Mouse (Mus musculus) heart, embryonic 14.5 days (tissue): ENCODE results near the gene Tmem108. TPM values are rescaled to one million over a fixed set of nuclear protein-coding genes. Genes with fewer than 3 reads are reported as not detected.
A peak's percentile ranks its signal among the peaks of the same experiment; 100 is the strongest.

Experiments used
- ATAC-seq: fragments of 200-750 bp; cut with Nextera tagmentation; 2 replicates; pipeline ENCODE4 v1.8.0; 2017; ENCODE audit warnings: low read depth, moderate TSS enrichment; ENCODE audit not compliant: insufficient number of reproducible peaks, insufficient read depth, low FRiP score
- H3K27ac ChIP-seq, 2 experiments: fragments of 200-500 bp in 1 of 2; fragments of 300-500 bp in 1 of 2; sonication (generic) in 1 of 2; replicated peaks in 1 of 2; 2 replicates each; pipeline ENCODE4 v1.5.1; 2012 to 2014; ENCODE audit warnings: low read depth in 2 of 2, low read length in 2 of 2, control low read depth in 1 of 2, mild to moderate bottlenecking in 1 of 2, mixed read lengths in 1 of 2; ENCODE audit not compliant: control insufficient read depth in 1 of 2, insufficient read depth in 1 of 2
- H3K27me3 ChIP-seq: fragments of 300-500 bp; sonication (generic); 2 replicates; pipeline ENCODE4 v1.6.1; 2014; ENCODE audit warnings: mild to moderate bottlenecking, low read length, control low read depth; ENCODE audit not compliant: control insufficient read depth, insufficient read depth
- H3K36me3 ChIP-seq: fragments of 300-500 bp; sonication (generic); 2 replicates; pipeline ENCODE4 v1.6.1; 2014; ENCODE audit warnings: mild to moderate bottlenecking, control low read depth, low read length, mixed read lengths; ENCODE audit not compliant: control insufficient read depth, insufficient read depth
- H3K4me1 ChIP-seq, 2 experiments: fragments of 200-500 bp in 1 of 2; fragments of 300-500 bp in 1 of 2; sonication (generic) in 1 of 2; 2 replicates each; pipeline ENCODE4 v1.6.1; 2012 to 2014; ENCODE audit warnings: low read length in 2 of 2, control low read depth in 1 of 2, mixed read lengths in 1 of 2; ENCODE audit not compliant: control insufficient read depth in 2 of 2, insufficient read depth in 2 of 2
- H3K4me2 ChIP-seq: fragments of 300-500 bp; sonication (generic); 2 replicates; pipeline ENCODE4 v1.6.1; 2014; ENCODE audit warnings: mild to moderate bottlenecking, low read length
- H3K4me3 ChIP-seq, 2 experiments: fragments of 200-500 bp in 1 of 2; fragments of 300-500 bp in 1 of 2; sonication (generic) in 1 of 2; 2 replicates each; pipeline ENCODE4 v1.5.1; 2012 to 2014; ENCODE audit warnings: low read length in 2 of 2, mild to moderate bottlenecking in 2 of 2, control low read depth in 1 of 2, low read depth in 1 of 2, moderate library complexity in 1 of 2; ENCODE audit not compliant: control insufficient read depth in 1 of 2, insufficient read depth in 1 of 2
- H3K9ac ChIP-seq: fragments of 300-500 bp; sonication (generic); 2 replicates; pipeline ENCODE4 v1.6.1; 2014; ENCODE audit warnings: mild to moderate bottlenecking, low read length
- H3K9me3 ChIP-seq: fragments of 300-500 bp; sonication (generic); 2 replicates; pipeline ENCODE4 v1.6.1; 2016; ENCODE audit warnings: low read length, control low read depth; ENCODE audit not compliant: control insufficient read depth
- WGBS: fragments of 180-500 bp; shearing (Covaris S2); extraction: QIAGEN DNeasy Blood & Tissue Kit; methylation state at CpG from one replicate; pipeline ENCODE4 v1.1.7; 2014; 5-methylcytosine and 5-hydroxymethylcytosine counted together
- polyA plus RNA-seq: library from polyadenylated mRNA; unstranded; fragments of >200 nt; fragmentation: Nextera tagmentation; extraction: Ambion mirVana; gene quantifications from 2 replicates; pipeline ENCODE4 v1.2.1, GENCODE M21; 2014

Tmem108 gene
- polyA plus RNA-seq, 1 experiment from 2014 or later, result 74.3 TPM

- Histone ChIP-seq H3K4me2 (peak overlapping the region; percentile 77), H3K4me3 (peak overlapping the region; percentile 64), H3K9me3 (no peaks in the 10 kb centered on the region), H3K9ac (peak overlapping the region; percentile 83), H3K27ac (peak overlapping the region; percentile 13 to 64), H3K36me3 (no peaks in the 10 kb centered on the region), H3K4me1 (peaks cover 8 to 24% of the 10 kb centered on the region in 2 experiments), H3K27me3 (no peaks in the 10 kb centered on the region)
- ATAC-seq, result 0 out of 2 replicates have a peak, but pooled peaks have one; percentile 23
- WGBS, result under 1% methylated on average over 30 of the region's 30 CpGs
Observed at GRCm38 (mm10) chr9:103761151-103761571, 476 bp downstream of the Tmem108 start.

GRCm38 (mm10) chr9:103760356-103760755 is 1.3 kb downstream of the Tmem108 start:
- H3K9me3 ChIP-seq, result no peaks in the 10 kb centered on the region
- WGBS, result 16% methylated on average over 8 of the region's 8 CpGs
- ATAC-seq, result no peak
- no peaks in the 10 kb centered on the region for H3K36me3 ChIP-seq
- H3K4me3 ChIP-seq, result peak overlapping the region; percentile 64
- peak overlapping the region; percentile 83 for H3K9ac ChIP-seq
- peak overlapping the region; percentile 77 for H3K4me2 ChIP-seq
- H3K27me3 ChIP-seq, result no peaks in the 10 kb centered on the region
- peak overlapping the region in 1 of 2 experiments; percentile 3; a peak in 1 of 4 replicates for H3K27ac ChIP-seq
- H3K4me1 ChIP-seq, result peaks cover 8 to 24% of the 10 kb centered on the region in 2 experiments

GRCm38 (mm10) chr9:103759829-103760228 is 1.8 kb downstream of the Tmem108 start:
- Histone ChIP-seq H3K36me3 (no peaks in the 10 kb centered on the region), H3K4me3 (peak overlapping the region; percentile 40 to 64; a peak in 3 of 4 replicates), H3K27me3 (no peaks in the 10 kb centered on the region), H3K9me3 (no peaks in the 10 kb centered on the region), H3K4me1 (peaks cover 8 to 24% of the 10 kb centered on the region in 2 experiments), H3K27ac (peak overlapping the region; percentile 11 to 64; a peak in 3 of 4 replicates), H3K9ac (peak overlapping the region; percentile 83), H3K4me2 (peak overlapping the region; percentile 77)
- WGBS, result 13% methylated on average over 9 of the region's 9 CpGs
- no peak for ATAC-seq

- H3K4me3 ChIP-seq, result peak overlapping the region; percentile 40 to 64
- H3K27me3 ChIP-seq, result no peaks in the 10 kb centered on the region
- peak overlapping the region; percentile 77 for H3K4me2 ChIP-seq
- no peaks in the 10 kb centered on the region for H3K36me3 ChIP-seq
- H3K27ac ChIP-seq, result peak overlapping the region; percentile 64 to 65
- no peaks in the 10 kb centered on the region for H3K9me3 ChIP-seq
- WGBS, result 1% methylated on average over 20 of the region's 20 CpGs
- H3K4me1 ChIP-seq, result peaks cover 8 to 24% of the 10 kb centered on the region in 2 experiments
- ATAC-seq, result no peak
- H3K9ac ChIP-seq, result peak overlapping the region; percentile 83
Observed at GRCm38 (mm10) chr9:103758930-103759695, 2.5 kb downstream of the Tmem108 start.

- WGBS, result 73% methylated on average over 7 of the region's 7 CpGs
- Histone ChIP-seq H3K4me3 (0 out of 4 replicates have a peak overlapping the region, but pooled peaks of 1 of the 2 experiments have one; percentile 19), H3K4me2 (peak overlapping the region; percentile 77), H3K27ac (0 out of 4 replicates have a peak overlapping the region, but pooled peaks have one; percentile 26 to 35), H3K9me3 (no peaks in the 10 kb centered on the region), H3K36me3 (no peaks in the 10 kb centered on the region), H3K9ac (no peak overlapping the region), H3K27me3 (no peaks in the 10 kb centered on the region), H3K4me1 (peaks cover 11 to 24% of the 10 kb centered on the region in 2 experiments)
- no peak for ATAC-seq
Observed at GRCm38 (mm10) chr9:103758246-103758645, 3.4 kb downstream of the Tmem108 start.

GRCm38 (mm10) chr9:103752618-103753017 is 9.0 kb downstream of the Tmem108 start:
- no peaks in the 10 kb centered on the region for H3K27me3 ChIP-seq
- peaks cover 15 to 22% of the 10 kb centered on the region in 2 experiments for H3K4me1 ChIP-seq
- peaks cover 9% of the 10 kb centered on the region; the same call in 1 of the 2 replicates for H3K36me3 ChIP-seq
- no peak for ATAC-seq
- no peaks in the 10 kb centered on the region for H3K9me3 ChIP-seq
- H3K9ac ChIP-seq, result no peak overlapping the region
- no peak overlapping the region for H3K27ac ChIP-seq
- WGBS, result 81% methylated on average over 10 of the region's 10 CpGs
- H3K4me2 ChIP-seq, result no peak overlapping the region
- H3K4me3 ChIP-seq, result no peak overlapping the region

GRCm38 (mm10) chr9:103751568-103751967 is 10.1 kb downstream of the Tmem108 start:
- 37% methylated on average over 9 of the region's 9 CpGs for WGBS
- Histone ChIP-seq H3K4me3 (no peak overlapping the region), H3K27me3 (no peaks in the 10 kb centered on the region), H3K27ac (no peak overlapping the region; a peak in 1 of 4 replicates), H3K4me1 (peaks cover 17% of the 10 kb centered on the region in 2 experiments), H3K9ac (peak overlapping the region; percentile 35; the same call in 1 of the 2 replicates), H3K9me3 (no peaks in the 10 kb centered on the region), H3K36me3 (peaks cover 9% of the 10 kb centered on the region; the same call in 1 of the 2 replicates), H3K4me2 (peak overlapping the region; percentile 17; the same call in 1 of the 2 replicates)
- ATAC-seq, result no peak
